Mouse (Mus musculus) heart, embryonic 11.5 days (tissue): Measurements from ENCODE around the gene Senp6. TPM values are rescaled to one million over a fixed set of nuclear protein-coding genes. Genes with fewer than 3 reads are reported as not detected.
"Not testable (repeated sequence)": the region's sequence is repeated elsewhere in the genome, so short reads cannot be mapped to it uniquely, and the experiment has no call there.

ENCODE experiments used
- ATAC-seq: fragments of 200-750 bp; cut with Nextera tagmentation; replicated peaks from 2 replicates; pipeline ENCODE4 v1.8.0; 2017; ENCODE audit warnings: moderate library complexity; ENCODE audit not compliant: insufficient number of reproducible peaks, low FRiP score, low TSS enrichment
- H3K27ac ChIP-seq: fragments of 300-500 bp; sonication (generic); 2 replicates; pipeline ENCODE4 v1.5.1; 2014; ENCODE audit warnings: mild to moderate bottlenecking, low read depth, low read length
- H3K27me3 ChIP-seq: fragments of 300-500 bp; sonication (generic); 2 replicates; pipeline ENCODE4 v1.6.1; 2014; ENCODE audit warnings: mild to moderate bottlenecking, low read length, mixed read lengths; ENCODE audit not compliant: control insufficient read depth, insufficient read depth
- H3K36me3 ChIP-seq: fragments of 300-500 bp; sonication (generic); 2 replicates; pipeline ENCODE4 v1.6.1; 2014; ENCODE audit warnings: mild to moderate bottlenecking, low read length, moderate library complexity, mixed read lengths; ENCODE audit not compliant: control insufficient read depth, insufficient read depth
- H3K4me1 ChIP-seq: fragments of 300-500 bp; sonication (generic); 2 replicates; pipeline ENCODE4 v1.6.1; 2014; ENCODE audit warnings: low read length; ENCODE audit not compliant: control insufficient read depth, insufficient read depth
- H3K4me2 ChIP-seq: fragments of 300-500 bp; sonication (generic); 2 replicates; pipeline ENCODE4 v1.6.1; 2014; ENCODE audit warnings: mild to moderate bottlenecking, moderate library complexity
- H3K4me3 ChIP-seq: fragments of 300-500 bp; sonication (generic); 2 replicates; pipeline ENCODE4 v1.5.1; 2014; ENCODE audit warnings: low read depth, low read length
- H3K9ac ChIP-seq: fragments of 300-500 bp; sonication (generic); 2 replicates; pipeline ENCODE4 v1.6.1; 2014; ENCODE audit warnings: mild to moderate bottlenecking, low read depth, low read length, moderate library complexity
- H3K9me3 ChIP-seq: fragments of 300-500 bp; sonication (generic); replicated peaks from 2 replicates; pipeline ENCODE4 v1.6.1; 2016; ENCODE audit warnings: low read length; ENCODE audit not compliant: control insufficient read depth
- WGBS: fragments of 180-500 bp; shearing (Covaris S2); extraction: QIAGEN DNeasy Blood & Tissue Kit; methylation state at CpG from one replicate; pipeline ENCODE4 v1.1.7; 2014; ENCODE audit not compliant: insufficient replicate concordance; 5-methylcytosine and 5-hydroxymethylcytosine counted together
- polyA plus RNA-seq: library from polyadenylated mRNA; unstranded; fragments of >200 nt; fragmentation: Nextera tagmentation; extraction: Ambion mirVana; gene quantifications from 2 replicates; pipeline ENCODE4 v1.2.1, GENCODE M21; 2014

The Senp6 gene
- polyA plus RNA-seq, 1 experiment from 2014 or later, result 52.6 TPM

GRCm38 (mm10) chr9:80037997-80038383 is 28.7 kb upstream of the Senp6 start:
- H3K9ac ChIP-seq, result no peak overlapping the region
- H3K27me3 ChIP-seq, result no peaks in the 10 kb centered on the region
- H3K9me3 ChIP-seq, result peaks cover 3% of the 10 kb centered on the region; the same call in 1 of the 2 replicates
- H3K36me3 ChIP-seq, result no peaks in the 10 kb centered on the region
- ATAC-seq, result no peak
- H3K4me2 ChIP-seq, result no peak overlapping the region
- H3K27ac ChIP-seq, result no peak overlapping the region
- H3K4me1 ChIP-seq, result no peaks in the 10 kb centered on the region
- no peak overlapping the region for H3K4me3 ChIP-seq

- no peaks in the 10 kb centered on the region for H3K36me3 ChIP-seq
- no peak overlapping the region for H3K27ac ChIP-seq
- no peak overlapping the region for H3K4me3 ChIP-seq
- no peak overlapping the region for H3K4me2 ChIP-seq
- no peaks in the 10 kb centered on the region for H3K4me1 ChIP-seq
- WGBS, result 35% methylated on average over 2 of the region's 2 CpGs
- no peak overlapping the region for H3K9ac ChIP-seq
- no peak for ATAC-seq
- peaks cover 3% of the 10 kb centered on the region; the same call in 1 of the 2 replicates for H3K9me3 ChIP-seq
- no peaks in the 10 kb centered on the region for H3K27me3 ChIP-seq
Observed at GRCm38 (mm10) chr9:80039296-80039815, 27.3 kb upstream of the Senp6 start.

GRCm38 (mm10) chr9:80044301-80044700 is 22.4 kb upstream of the Senp6 start:
- H3K27me3 ChIP-seq, H3K27ac ChIP-seq, H3K9me3 ChIP-seq, H3K9ac ChIP-seq, H3K4me2 ChIP-seq, H3K4me3 ChIP-seq, H3K36me3 ChIP-seq, H3K4me1 ChIP-seq, ATAC-seq: not testable (repeated sequence)
- WGBS, result 72% methylated on average over 4 of the region's 4 CpGs

GRCm38 (mm10) chr9:80049271-80049670 is 17.4 kb upstream of the Senp6 start:
- H3K4me1 ChIP-seq, H3K4me3 ChIP-seq, H3K9me3 ChIP-seq, H3K27me3 ChIP-seq, H3K36me3 ChIP-seq, H3K27ac ChIP-seq, H3K4me2 ChIP-seq, ATAC-seq, H3K9ac ChIP-seq: not testable (repeated sequence)
- 69% methylated on average over 5 of the region's 5 CpGs for WGBS

- no peak overlapping the region for H3K4me3 ChIP-seq
- no peak overlapping the region for H3K4me2 ChIP-seq
- no peaks in the 10 kb centered on the region for H3K27me3 ChIP-seq
- no peak for ATAC-seq
- no peaks in the 10 kb centered on the region for H3K9me3 ChIP-seq
- H3K9ac ChIP-seq, result no peak overlapping the region
- no peaks in the 10 kb centered on the region for H3K4me1 ChIP-seq
- H3K36me3 ChIP-seq, result no peaks in the 10 kb centered on the region
- H3K27ac ChIP-seq, result no peak overlapping the region
- 72% methylated on average over 5 of the region's 5 CpGs for WGBS
Observed at GRCm38 (mm10) chr9:80052951-80053350, 13.8 kb upstream of the Senp6 start.

GRCm38 (mm10) chr9:80057690-80058089 is 9.0 kb upstream of the Senp6 start:
- WGBS, result 50% methylated on average over 2 of the region's 2 CpGs
- H3K4me3 ChIP-seq, result no peak overlapping the region
- no peaks in the 10 kb centered on the region for H3K27me3 ChIP-seq
- H3K36me3 ChIP-seq, result no peaks in the 10 kb centered on the region
- no peak overlapping the region for H3K9ac ChIP-seq
- no peak overlapping the region for H3K27ac ChIP-seq
- H3K4me2 ChIP-seq, result no peak overlapping the region
- ATAC-seq, result no peak
- H3K9me3 ChIP-seq, result no peaks in the 10 kb centered on the region
- no peaks in the 10 kb centered on the region for H3K4me1 ChIP-seq

GRCm38 (mm10) chr9:80065495-80065894 is 1.2 kb upstream of the Senp6 start:
- not testable (repeated sequence) for H3K4me1 ChIP-seq, H3K9me3 ChIP-seq, H3K36me3 ChIP-seq, H3K27me3 ChIP-seq, ATAC-seq, H3K27ac ChIP-seq, H3K9ac ChIP-seq, H3K4me2 ChIP-seq, H3K4me3 ChIP-seq
- WGBS, result 92% methylated on average over 2 of the region's 2 CpGs

GRCm38 (mm10) chr9:80067221-80068027 is 721 bp downstream of the Senp6 start:
- Histone ChIP-seq H3K4me3 (peak overlapping the region; percentile 90), H3K27ac (peak overlapping the region; percentile 100), H3K4me1 (peaks cover 22% of the 10 kb centered on the region), H3K27me3 (no peaks in the 10 kb centered on the region), H3K36me3 (no peaks in the 10 kb centered on the region), H3K9ac (peak overlapping the region; percentile 98), H3K4me2 (peak overlapping the region; percentile 65), H3K9me3 (no peaks in the 10 kb centered on the region)
- ATAC-seq, result peak; percentile 79
- WGBS, result under 1% methylated on average over 91 of the region's 93 CpGs

DNA sequence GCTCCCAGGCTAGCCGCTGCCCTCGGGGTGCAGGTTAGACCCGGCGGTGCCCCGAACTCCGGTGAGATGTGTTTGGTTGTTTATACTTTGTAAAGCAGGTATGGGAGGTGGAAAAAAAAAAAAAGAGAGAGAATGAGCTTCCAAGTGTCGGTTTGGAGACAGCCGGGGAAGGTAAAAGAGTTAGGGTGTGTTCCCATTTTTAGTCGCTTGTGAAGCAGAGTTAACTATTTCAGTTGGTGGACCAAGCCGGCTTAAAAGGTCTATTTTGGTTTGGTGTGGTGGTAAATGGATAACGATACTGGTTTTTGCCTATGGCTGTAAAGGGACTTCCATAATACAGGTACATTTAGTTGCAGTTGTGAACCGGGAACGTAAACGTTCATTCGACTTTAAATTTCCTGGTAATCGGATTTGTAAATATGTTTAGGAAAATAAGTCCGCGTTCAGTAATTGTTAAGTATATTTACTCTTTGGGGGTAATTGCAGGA is 1.4 kb downstream of the Senp6 start:
- Histone ChIP-seq H3K27ac (peak overlapping the region; percentile 100), H3K9ac (peak overlapping the region; percentile 98), H3K27me3 (no peaks in the 10 kb centered on the region), H3K4me2 (peak overlapping the region; percentile 65), H3K9me3 (no peaks in the 10 kb centered on the region), H3K36me3 (no peaks in the 10 kb centered on the region), H3K4me3 (peak overlapping the region; percentile 90), H3K4me1 (peaks cover 24% of the 10 kb centered on the region)
- ATAC-seq, result no peak; the same call in 1 of the 2 replicates
- WGBS, result under 1% methylated on average over 18 of the region's 18 CpGs
